Mouse (Mus musculus) gastrocnemius, postnatal 36 days (tissue): Measurements from ENCODE around the gene Gatb. TPM values are rescaled to one million over a fixed set of nuclear protein-coding genes. Genes with fewer than 3 reads are reported as not detected.

Experiments
- DNase-seq, 2 experiments: peaks; one replicate each; pipeline ENCODE4 v3.0.0; 2022
- intact Hi-C: fragments of 180-260 bp; cut with DNase I; formaldehyde crosslinking; loops from one replicate; pipeline ENCODE4 v1.15.1; 2025
- total RNA-seq, 2 experiments: library from RNA; stranded (reverse); gene quantifications; 2 replicates each; pipeline ENCODE4 v1.2.3; 2021

Gatb gene
- total RNA-seq, 2 experiments from 2014 or later: 14.3 to 17.9 TPM

DNA sequence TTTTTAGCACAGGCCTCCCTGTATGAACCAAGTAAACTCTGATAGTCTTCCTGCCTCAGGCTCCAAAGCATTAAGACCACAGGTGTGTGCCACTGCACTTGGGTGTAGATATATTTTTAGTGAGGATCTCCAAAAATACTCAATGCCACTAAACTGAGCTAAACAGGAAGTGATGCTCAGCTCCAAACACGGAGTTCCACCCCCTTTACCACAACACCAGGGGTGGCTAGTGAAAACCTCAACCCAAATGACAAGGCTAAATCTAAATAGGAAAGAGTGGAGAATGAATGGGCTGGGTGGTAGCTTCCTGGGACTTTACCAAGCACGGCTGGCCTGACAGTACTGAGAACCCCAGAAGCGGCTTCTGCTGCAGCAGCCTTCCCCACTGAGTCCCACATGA is 119.1 kb downstream of the Gatb start:
- intact Hi-C loops: no loop called here

DNA sequence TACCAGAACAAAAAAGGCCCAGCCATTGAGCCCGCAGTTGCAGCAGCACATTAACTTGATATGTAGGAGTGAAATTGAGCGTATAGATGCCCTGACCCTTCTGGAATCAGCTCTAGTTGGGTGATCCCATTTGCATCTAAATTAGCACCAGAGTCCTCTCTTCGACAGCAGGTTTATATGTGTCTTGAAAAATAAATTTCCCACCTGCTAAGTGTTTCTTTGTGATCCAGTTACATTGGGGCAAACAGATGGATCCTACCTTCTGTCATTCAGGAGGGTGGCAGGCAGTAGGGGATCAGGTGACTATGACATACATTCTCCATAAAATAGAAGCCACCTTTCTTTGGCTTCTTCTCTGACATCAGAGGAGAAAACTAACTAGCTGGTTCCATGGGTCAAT is 121.1 kb downstream of the Gatb start:
- DNase-seq: no peak
- intact Hi-C loops: no loop called here

More for the DNA sequence above, 119.1 kb downstream of the Gatb start:
- DNase-seq: no peak

DNA sequence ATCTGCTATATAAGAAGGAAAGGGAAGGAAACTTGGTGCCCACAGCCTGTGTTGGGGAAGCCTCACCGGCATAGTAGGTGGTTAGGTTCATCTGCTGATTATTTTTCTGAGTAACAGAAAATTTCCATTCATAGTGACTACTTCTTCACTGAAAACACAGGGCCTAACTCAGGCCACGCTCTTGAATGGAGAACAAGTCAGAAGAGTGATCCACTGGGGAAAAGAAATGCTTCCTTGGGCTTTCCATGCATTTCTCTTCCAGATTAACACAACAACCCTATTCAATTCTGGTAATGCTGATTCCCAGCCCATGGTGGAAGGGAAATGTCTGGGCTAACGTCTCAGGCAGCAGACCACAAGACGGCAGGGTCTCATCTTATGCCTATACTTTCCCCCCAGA is 124.6 kb downstream of the Gatb start:
- intact Hi-C loops: no loop called here

DNA sequence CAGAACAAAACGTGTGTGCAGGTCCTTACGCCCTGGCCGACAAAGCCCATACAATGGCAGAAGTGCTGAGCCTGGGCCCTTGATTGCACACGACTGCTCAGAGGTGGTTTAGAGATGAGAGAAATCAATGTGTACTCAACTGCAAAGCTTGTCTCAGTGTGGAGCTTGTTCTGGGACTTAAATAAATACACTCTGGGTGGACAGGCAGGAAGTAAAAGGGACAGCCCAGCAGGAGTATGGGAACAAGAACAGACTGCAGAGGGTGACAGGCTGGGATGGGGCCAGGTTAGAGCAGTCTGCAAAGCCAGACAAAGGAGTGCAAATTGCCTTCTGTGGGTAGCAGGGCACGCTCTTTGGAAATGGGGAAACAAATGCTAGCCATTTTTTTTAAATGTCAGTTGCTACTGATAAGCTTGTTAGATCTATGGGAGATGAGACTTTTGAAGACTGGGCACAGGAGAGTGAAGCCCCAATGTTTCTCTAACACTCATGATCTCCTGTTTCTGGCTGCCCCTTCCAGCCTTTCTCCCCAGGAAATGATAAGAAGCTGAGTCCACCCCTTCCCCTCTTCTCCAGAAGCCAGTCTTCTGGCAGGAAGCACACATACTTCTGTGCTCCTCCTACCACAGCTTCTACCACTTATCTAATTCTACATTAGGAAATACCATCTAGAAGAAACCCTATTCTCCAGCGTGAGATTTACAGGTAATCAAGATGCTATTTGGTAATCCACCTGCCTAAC is 129.4 kb downstream of the Gatb start:
- intact Hi-C loops: loop anchor here (10.0 kb wide), 1 partner anchor 421 kb away; no protein-coding TSS in a partner anchor
- DNase-seq: no peak

More for the DNA sequence above, 124.6 kb downstream of the Gatb start:
- no peak for DNase-seq

Other genes with a start within 250 kb of the Gatb start
- gene Fam160a1, start 243.2 kb downstream of the Gatb start, total RNA-seq: 10 to 100 TPM; 55.5 to 57.7 TPM